Mouse (Mus musculus): ENCODE measurements at regions not wholly inside any gene's neighbourhood (a gene's known extent, or its start where the extent isn't known, plus 50 kb on each side); places are given as distances from the start of the nearest gene placed in this dataset.

GRCm38 (mm10) chr3:119957529-119957928 lies 173.3 kb upstream of the Ptbp2 start:
- TF ChIP-seq POLR2A (IDR thresholded peaks at IDR 0.05; ENCODE audit: insufficient read length, low read depth) (no peak), E2F4 (IDR thresholded peaks at IDR 0.05; ENCODE audit: insufficient read depth) (no peak), MAX (IDR thresholded peaks at IDR 0.05; ENCODE audit: low read depth) (no peak)
